Mouse (Mus musculus): ENCODE results near the gene Dnajb1.
"Not testable (repeated sequence)": the region's sequence is repeated elsewhere in the genome, so short reads cannot be mapped to it uniquely, and the experiment has no call there.

Gene Dnajb1

DNA sequence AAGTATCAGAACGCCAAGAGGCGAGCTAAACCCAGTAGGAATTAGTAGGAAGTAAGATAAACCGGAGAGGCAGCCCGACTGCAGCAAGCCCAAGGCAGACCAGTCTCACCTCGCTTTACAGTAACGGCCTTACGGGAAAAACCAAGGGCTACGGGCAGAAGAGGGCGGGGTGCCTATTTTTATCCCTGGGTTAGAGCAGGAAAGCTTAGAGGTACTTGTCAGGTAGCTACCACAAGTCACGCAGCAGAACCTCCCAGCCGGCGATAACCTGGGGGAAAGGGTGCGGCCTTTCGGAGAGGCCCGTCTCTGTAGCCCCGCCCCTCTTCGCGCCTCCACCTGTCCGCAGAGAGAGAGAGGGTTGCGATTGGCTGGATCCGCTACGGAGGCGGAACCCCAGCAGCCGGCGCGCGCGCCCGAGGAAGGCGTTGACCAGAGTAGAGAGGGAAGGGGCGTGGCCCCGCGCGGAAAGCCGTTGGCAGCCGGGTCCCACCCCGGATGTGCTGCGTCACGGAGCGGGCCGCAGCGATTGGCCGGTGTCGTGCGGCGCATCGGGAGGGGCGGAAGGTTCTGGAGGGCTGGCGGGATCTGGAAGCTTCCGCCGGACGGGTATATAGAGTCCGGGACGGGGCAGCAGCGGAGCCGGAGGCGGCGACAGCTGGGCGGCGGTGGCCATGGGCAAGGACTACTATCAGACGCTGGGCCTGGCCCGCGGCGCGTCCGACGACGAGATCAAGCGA lies at the start of gene Dnajb1, which contains the start of gene Tecr:
Gene Dnajb1, plus strand, starts transcription at position 533 of the 737 bp plus-strand sequence.
Gene Tecr, minus strand, starts transcription at position 311 of the 737 bp plus-strand sequence.
- peak; percentile 99 to 100 for DNase-seq (ENCODE audit: low spot score in 2 of 2)

DNA sequence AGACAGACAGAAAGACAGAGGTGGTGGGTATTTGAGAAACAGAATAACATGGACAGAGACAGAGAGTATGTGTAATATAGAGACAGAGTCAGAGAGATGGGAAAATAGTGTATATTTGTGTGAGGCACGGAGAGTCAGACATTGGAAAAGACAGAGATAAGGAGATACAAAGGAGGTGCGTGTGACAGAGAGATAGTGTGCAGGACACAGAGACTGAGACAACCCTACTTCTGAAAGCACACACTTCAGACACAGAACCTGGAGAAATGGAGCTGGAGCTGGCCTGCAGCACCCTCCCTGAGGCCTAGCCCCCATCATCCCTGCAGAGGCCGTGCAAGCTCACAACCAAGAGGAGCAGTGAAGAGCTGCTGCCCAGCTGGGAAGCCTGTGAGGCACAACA lies 45.3 kb upstream of the Dnajb1 start:
- no peak for DNase-seq (ENCODE audit: low spot score in 2 of 2)

DNA sequence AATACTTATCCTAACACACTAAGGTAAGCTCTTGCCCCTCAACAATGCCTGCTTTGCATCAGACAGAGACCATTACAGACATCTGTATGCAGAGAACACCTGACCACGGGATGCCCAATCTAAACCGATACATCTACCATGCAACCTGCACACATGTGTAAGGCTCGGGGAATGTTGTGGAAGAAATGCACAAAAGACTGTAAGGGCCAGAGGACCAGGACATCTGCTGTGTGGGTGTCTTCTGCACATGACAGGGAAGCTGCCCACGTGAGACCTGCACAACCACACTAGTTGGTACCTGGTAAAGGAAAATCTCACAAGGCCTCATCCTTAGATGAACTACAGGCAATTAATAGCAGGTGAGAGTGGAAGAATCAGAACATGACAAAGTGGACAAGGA lies 44.7 kb upstream of the Dnajb1 start:
- DNase-seq (ENCODE audit: low spot score in 2 of 2) = no peak

DNA sequence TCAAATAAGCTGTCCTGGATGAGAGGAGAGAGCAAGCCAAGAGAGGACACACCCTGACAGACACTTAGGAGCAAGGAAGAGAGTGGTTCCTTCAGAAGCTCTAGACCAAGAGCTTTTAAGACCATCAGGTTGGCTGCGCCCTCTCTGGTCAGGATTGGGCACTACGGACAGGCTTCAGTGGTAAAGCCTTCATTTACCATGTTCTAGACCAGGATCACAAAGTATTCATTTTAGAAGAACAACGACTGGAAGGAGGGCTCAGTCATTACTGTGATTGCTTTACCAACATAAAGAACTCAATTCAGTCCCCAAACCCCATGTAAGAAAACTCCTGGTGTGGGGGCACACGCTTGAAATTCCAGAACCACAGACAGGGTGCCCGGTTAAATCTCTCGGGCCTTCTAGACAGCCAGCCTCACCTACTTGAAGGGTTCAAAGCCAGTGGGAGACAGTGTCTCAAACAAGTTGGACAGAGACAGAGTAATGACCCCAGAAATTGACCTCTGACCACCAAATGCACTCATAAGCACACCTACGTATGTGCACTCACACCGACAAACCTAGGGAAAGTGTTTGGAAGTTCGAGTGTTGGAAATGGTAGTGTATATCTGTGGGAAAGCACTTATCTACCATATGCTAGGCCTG lies 42.1 kb upstream of the Dnajb1 start:
- DNase-seq (ENCODE audit: low spot score in 2 of 2) = peak; percentile 45 to 58

DNA sequence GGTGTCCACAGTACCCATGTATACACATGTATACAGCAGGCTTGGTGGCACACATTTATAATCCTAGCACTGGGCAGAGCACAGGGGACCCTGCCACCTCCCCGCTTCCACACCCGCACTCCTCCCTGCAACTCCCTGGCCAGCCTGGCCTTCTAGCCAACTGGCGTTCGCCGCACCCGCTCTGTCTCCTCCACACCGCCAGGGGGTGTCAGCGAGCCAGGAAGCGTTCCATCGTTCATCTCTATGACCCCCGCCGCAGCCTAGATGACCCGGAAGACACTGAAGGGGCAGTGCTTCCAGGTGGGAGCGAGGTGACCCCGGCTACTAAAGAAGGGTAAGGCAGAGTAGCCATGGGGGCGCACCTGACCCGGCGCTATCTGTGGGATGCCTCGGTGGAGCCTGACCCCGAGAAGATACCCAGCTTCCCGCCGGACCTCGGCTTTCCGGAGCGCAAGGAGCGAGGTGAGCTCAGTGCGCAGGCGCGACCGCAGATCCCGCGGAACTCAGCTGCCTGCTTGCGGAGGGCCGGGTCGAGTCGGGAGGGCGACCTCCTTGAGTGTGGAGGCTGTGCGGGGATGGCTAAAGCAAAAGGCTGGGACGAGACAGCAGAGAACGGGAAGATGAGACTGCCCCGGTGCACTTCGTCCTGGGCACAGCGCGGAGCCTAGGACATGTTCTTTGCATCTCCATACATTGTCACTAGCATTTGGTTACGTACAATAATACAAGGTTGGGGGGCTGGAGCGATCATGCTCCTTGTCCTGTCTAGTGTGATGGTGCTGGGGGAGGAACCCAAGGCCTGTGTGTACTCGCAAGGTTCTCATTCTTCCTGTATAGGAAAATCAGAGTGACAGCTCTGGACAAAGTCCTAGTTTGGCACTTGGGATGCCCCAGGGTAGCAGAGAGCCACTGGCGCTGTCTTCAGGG lies 41.3 kb upstream of the Dnajb1 start, which contains the start of gene Ndufb7:
Gene Ndufb7, plus strand, starts transcription at position 203 of the 927 bp plus-strand sequence.
- DNase-seq (ENCODE audit: low spot score in 2 of 2) = peak; percentile 92 to 94

DNA sequence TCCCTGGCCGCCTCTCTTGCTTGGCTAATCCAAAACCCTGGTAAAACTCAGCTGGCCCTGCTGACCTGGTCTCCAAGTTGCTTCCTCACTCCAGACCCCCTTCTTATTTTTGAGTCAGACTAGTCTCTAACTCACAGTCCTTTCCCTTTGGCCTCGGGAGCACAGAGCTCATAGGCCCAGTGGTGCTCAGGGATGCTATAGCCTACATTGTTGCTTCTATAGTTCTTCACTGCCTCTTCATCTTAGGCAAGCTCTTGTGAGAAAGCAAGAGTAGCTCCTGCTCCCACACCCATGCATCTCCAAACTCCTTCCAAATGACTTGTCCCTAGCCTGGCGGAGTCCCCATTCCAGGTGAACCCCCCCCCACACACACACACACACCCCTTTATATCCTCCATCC lies 40.3 kb upstream of the Dnajb1 start:
- no peak for DNase-seq (ENCODE audit: low spot score in 2 of 2)

DNA sequence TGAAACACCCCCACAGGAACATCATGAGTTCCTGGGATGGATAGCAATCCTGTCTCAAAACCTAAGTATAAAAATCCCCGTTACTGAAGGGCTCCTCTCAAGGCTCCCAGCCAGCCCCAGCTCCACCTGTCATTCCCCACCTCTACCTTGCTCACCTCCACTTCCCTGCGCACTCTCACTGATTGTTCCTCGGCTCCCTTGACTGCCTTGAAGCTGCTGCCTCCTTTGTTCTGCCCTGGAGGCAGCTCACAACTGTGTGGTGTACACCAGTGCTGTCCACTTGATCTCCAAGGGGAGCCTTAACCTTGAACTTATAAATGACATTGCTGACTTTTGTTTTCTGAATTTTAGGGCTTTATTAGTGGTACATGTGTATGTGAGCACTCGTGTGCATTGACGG lies 39.9 kb upstream of the Dnajb1 start:
- no peak for DNase-seq (ENCODE audit: low spot score in 2 of 2)

DNA sequence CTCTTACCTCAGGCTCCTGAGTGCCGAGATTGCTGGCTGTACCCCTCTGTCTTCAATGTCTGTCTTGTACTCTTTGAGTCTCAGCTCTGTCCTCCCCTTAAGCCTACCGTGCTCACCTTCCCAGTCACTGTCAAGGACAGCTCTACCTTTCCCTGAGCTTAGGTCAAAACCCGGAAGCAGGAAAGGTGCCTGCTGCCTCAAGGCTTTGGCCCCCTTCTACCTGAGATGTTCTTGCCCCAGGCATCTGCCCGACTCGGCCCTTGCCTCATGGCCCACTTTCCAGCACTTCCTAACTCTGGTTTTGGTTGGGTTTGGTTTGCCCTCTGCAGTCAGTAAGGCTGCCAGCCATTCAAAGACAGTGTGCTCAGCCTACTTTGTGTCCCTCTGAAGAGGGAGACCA lies 39.2 kb upstream of the Dnajb1 start:
- DNase-seq (ENCODE audit: low spot score in 2 of 2) = no peak

DNA sequence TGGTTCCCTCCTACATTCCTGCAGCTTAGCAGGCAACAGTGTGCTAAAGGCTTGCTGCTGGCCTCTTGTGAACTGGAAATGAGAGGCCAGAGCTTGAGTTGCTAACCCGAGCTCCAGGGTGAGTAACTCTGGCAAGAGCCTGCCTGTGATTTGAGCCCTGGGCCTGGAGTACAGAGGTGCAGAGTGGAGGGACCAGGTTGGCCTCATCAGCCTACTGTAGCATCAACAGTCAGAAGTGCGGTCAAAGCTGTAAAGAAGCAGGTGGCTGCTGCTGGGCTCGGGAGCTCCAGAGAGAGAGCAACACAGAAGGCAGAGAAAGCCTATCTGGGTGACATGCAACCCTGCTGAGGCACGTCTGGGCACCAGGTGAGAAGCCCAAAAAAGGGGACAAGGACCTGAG lies 38.8 kb upstream of the Dnajb1 start:
- no peak for DNase-seq (ENCODE audit: low spot score in 2 of 2)

DNA sequence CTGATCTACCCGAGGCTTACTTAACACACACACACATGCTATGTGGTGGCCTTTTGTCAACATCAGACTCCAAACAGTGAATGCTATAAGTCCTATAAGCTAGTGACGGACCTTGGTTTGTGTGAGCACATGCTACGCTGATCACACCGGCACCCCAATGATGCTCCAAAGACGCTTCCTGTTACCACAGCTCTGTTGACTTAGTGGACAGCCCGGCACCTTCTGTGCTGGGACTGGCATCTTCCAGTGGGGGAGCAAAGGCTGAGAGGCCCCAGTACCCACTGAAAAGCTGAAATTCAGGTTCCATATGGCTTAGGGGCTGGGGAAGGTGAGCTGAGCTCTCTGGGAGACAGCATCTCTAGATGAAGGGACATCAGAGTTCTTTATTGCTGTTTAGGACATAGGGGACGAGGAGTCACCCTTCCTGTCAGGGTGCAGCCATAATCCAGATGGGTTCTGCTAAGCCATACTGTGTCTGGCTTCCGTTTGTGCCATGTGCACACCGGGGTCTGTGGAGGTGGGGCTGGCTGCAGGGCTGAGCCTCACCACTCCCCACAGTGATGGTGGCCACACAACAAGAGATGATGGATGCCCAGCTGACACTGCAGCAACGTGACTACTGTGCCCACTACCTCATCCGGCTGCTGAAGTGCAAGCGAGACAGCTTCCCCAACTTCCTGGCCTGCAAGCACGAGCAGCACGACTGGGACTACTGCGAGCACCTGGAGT lies 37.6 kb upstream of the Dnajb1 start:
- no peak for DNase-seq (ENCODE audit: low spot score in 2 of 2)

DNA sequence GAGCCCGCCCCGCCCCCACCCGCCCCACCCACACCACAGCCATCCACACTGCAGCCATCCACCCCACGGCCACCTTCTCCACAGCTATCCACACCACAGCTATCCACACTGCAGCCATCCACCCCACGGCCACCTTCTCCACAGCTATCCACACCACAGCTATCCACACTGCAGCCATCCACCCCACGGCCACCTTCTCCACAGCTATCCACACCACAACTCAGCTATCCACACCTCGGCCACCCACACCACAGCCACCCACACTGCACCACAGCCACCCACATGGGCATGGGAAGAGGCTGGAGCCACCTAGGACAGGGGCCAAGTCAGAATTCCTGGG lies 37.0 kb upstream of the Dnajb1 start:
- not testable (repeated sequence) for DNase-seq (ENCODE audit: low spot score in 2 of 2)

DNA sequence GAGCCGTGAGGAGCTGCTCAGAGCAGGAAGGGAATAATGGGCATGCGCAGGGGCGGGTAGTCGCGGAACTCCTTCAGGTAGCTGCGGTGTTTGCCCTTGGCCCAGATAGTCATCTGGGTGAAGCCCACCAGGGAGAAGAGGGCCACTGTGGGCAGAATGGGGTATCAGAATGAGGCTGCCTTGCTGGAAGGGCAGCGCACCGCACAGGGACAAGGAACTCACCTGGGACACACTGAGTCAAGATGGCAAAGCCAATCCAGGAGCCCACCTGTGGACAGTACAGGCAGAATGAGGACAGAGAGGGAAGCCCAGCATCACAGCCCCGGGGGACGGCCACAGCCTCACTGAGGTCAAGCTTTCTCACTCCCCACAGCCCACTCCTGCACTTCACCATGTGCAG lies 36.2 kb upstream of the Dnajb1 start:
- DNase-seq (ENCODE audit: low spot score in 2 of 2) = no peak

DNA sequence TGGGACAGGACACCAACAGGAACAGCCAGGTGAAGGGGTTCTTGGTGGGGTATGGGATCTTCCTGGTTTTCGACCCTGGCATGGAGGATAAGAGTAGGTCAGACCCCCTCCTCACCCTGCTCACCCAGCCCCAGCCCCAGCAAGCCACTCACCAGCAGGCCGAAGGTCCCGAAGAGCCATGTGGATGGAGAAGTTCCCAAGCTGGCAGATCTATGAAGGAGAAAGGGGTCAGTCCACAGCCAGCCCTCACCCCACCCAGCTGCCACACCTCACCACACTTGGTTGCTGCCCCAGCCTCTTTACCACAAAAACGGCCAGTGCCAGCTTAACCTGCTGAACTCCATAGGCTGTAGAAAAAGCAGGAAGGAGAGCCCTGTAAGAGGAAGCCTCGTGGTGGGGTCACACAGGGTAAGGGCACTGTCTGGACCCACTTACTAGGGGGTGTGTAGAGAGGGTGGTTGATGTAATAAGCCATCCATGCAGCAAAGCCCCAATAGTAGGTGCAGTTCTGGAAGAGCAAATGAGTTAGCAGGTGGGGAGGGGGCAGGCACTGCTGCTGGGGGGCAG lies 35.7 kb upstream of the Dnajb1 start:
- no peak for DNase-seq (ENCODE audit: low spot score in 2 of 2)

DNA sequence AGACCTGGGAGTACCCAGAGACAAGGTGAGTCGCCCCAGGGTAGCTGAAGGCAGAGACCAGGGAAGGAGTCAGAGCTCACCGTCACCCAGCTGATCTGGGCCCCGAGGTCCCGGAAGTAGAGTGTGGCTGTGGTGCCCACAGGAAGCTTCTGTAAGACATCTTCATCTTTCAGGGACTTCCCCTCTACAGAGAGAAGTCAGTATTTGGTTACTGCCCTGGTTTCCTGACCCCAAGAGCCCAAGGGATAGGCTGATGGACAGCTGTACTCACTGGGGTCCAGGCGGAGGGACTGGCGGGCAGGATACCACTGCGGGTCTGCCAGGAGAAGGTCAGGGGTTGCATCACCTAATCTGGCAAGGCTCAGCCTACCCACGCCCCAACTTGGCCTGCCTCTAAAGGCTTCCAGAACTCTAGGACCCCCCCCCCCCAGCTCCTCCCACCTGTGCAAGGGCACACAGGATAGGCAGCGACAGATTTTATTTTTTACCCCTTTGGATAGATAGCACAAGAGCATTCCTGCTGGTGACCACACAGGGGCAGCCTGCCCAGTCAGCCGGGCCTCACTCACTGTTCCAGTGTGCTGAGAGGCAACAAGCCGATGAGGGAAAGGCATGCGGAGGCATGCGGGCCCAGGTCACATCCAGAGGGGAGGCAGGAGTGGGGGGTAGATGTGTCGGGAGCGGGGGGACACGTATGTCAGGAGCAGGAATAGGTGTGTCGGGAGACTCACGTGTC lies 34.7 kb upstream of the Dnajb1 start:
- DNase-seq (ENCODE audit: low spot score in 2 of 2) = peak in 1 of 2 experiments; percentile 40

DNA sequence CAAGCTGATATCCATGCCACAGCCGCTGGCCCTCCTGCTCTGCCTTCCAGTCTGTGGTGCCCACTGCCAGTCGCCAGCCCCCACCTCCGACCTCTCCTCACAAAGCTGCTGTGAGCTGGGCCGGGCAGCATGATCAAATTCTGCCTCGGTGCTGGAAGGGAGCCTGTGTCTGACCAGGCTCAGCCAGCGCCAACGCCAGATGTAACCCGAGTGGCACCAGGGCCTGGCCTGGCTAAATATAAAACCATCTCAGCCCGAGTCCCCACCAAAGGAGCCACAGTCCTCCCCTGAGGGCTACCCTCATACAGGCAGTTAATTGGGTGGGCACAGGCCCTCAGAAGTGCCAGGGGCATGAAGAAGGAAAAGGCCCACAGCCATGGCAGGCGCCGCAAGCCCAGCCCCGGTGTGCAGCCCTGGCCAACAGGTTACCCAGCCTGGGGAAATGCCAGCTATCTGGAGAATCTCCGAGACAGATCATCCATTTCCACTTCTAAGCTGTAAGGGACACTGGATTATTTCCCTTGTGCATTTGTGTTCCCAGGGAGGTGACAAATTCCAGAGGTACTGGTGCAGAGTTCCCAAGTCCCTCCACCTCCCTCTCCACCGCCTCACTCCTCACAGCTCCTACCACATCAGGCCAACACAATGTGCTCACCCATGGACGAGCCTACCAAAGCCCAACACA lies 33.2 kb upstream of the Dnajb1 start:
- DNase-seq (ENCODE audit: low spot score in 2 of 2) = no peak

DNA sequence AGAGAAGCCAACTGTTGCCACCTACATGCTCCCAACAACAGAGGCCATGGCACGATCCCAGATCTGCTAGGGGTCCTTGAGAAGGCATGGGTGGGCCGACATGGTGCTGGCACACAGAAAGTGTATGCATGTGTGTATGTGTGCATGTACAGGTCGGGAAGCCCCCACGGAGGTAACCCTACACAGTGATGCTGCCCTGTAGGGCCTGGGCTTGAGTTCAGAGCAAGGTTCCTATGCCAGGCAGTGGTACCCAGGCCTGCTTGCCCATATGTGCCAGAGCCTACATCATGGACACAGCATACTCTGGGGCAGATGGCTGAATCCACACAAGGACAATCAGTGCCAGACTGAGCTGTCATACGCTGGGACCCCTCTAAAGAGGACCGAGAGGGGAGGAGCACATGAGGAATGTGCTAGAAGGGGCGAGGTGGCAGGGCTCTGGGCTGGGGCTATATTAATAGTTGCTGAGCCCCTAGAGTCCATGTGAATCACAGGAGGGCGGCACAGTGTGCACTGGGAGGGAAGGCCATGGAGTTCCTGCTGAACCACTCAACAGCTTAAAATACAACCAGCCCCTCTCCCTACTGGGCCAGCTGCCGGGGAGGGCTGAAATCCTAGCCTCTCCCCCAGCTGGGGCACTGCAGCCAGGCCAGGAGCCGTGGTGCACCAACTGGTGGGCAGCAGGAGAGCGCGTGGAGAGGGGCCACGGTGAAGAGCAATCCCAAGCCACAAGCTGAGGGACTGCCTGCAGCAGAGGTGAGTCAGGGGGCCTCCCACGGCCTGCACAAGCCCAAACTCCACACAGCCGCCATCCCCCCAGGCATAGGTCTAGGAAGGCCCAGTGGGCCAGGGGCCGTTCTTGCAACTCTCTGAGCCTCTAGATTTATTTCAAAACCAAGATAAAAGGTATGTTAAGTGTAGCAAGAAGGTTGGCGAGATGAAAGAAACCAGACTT lies 32.2 kb upstream of the Dnajb1 start:
- DNase-seq (ENCODE audit: low spot score in 2 of 2) = no peak

DNA sequence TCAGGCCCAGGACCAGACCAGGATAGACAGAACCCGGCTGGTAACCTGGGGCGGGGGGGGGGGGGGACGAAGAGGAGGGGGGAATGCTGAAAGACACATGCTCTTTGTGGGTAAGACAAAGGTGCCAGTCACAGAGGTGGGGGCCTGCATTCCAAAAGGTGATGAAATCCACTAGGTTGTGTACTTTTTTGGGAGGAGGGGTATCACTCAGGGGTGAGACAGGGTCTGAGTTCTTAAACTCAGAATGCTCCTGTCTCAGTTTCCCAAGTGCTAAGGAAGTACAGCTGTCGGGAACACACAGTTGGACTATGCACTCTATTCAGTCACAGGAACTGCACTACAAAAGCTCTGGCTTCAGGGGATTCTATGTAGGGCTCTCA lies 31.5 kb upstream of the Dnajb1 start:
- no peak for DNase-seq (ENCODE audit: low spot score in 2 of 2)

DNA sequence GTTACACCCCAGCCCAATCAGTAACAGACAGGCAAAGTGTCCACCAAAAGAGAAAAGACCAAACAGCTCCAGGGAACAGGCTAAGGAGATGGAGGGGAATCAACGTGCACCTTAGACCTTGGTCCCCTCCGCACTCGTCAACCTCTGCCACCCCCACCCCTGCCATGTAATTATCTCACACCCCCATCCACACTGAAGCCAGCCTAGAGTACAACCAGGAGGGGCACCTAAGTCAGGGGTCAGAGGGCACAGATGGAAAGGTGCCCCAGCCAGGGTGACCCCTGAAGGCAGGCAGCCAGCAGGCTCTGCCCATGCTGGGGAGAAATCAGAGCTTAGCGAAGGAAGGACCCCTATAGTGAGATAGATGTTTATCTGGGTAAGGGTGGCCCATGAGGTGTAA lies 31.1 kb upstream of the Dnajb1 start:
- DNase-seq (ENCODE audit: low spot score in 2 of 2) = no peak

DNA sequence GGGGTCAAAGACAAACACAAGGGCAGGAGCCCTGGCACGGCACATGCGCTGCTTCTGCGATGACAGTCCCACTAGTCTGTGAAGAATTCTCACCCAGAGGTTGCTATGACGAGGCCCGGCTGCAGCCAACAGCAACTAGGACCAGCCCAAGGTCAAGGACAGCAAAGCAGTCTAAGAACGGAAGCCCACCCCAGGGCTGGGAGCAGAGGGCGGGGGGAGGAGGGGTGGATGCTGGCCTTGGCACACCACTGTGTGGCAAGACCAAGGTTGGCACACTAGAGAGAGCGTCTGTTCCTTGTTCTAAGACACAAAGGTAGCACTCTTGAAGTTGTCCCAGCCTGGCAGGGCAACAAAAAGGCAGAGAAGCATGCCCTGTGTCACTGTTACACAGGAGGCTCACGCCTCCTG lies 30.6 kb upstream of the Dnajb1 start:
- DNase-seq (ENCODE audit: low spot score in 2 of 2) = peak in 1 of 2 experiments; percentile 5

All from spleen, postnatal 14 days (tissue).